Mouse (Mus musculus): ENCODE results near the gene Ccdc12. TPM values are rescaled to one million over a fixed set of nuclear protein-coding genes. Genes with fewer than 3 reads are reported as not detected.

Ccdc12 gene
- total RNA-seq, 2 experiments from 2014 or later = 14.0 to 20.8 TPM

- ATAC-seq (replicated peaks; ENCODE audit: low FRiP score, poor library complexity, severe bottlenecking) = no peak
Observed at GRCm38 (mm10) chr9:110643787-110644186, 12.5 kb upstream of the Ccdc12 start.

DNA sequence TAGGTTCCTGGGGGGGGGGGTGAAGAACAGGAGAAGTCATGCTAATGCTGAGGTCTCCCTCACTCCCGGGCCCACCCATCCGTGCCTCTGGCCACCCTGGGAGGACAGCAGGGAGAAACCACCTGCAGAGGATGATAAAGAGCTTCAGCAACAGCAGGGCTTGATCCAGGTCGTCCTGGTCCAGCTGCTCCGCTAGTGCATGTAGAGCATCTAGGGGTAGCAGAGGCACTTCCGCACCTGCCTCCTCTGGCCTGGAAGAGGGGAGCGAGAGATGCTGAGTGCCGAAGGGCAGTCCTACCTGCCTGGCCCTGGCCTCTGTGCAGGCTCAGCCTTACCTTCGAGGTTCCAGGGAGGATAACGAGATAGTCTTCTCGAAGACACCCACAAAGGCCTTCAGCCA, 12.0 kb upstream of the Ccdc12 start:
- ATAC-seq (replicated peaks; ENCODE audit: low FRiP score, poor library complexity, severe bottlenecking) = no peak

DNA sequence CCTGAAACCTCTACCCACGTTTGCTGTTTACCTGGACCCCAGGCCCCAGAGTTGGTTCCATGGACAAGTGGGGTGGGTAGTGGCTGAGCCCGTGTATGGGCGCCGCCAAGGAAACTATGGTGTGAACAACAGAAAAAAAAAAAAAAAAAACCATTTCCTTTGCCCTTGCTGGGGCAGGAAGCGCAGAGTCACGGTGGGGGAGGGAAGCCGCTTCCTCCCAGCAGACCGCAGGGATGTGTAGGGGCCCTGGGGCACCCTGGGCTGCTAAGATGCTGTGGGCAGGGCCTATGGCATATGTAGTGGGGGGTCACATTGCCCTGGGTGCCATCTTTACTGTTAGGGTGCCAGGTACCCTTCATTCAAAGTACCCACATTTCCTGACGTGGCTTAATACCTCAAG, 11.1 kb upstream of the Ccdc12 start:
- ATAC-seq (replicated peaks; ENCODE audit: low FRiP score, poor library complexity, severe bottlenecking) = no peak

- no peak for ATAC-seq (replicated peaks; ENCODE audit: low FRiP score, poor library complexity, severe bottlenecking)
Observed at GRCm38 (mm10) chr9:110649775-110650174, 6.5 kb upstream of the Ccdc12 start.

DNA sequence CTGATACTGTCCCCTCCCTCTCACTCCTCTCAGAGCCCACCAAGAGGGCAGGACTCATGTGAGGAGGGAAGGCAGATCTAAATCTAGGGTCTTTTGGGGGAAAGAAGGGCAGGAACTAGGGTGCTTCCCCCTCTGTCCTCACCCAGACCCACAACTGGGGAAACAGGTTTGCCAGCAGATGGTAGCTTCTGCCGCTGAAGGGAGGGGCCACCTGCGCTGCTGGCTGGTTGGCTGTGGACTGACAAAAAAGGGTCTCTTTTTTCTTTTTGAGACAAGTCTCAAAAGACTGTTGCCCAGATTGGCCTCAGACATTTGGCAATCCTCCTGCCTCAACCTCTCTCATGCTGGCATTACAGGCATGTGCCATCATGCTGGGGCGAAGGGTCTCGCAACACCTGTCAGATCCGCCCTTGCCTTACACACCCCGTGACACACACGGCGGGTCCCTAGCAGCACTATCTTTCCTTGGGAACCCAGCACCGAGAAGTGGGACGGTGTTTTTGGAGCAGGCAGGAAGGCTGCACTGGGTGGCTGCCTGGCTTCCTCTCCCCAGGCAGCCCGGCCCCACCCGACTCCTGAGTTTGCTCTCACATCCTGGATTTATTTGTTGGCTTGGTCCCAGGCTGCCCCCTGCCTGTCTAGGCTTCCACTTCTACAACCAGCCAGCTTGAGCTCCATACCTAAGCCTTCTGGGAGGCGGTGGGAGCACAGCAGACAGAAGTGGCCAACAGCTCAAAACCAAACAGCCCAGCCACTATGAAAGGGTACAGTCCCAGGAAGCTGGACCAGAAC, 4.2 kb upstream of the Ccdc12 start:
- ATAC-seq (replicated peaks; ENCODE audit: low FRiP score, poor library complexity, severe bottlenecking) = no peak

DNA sequence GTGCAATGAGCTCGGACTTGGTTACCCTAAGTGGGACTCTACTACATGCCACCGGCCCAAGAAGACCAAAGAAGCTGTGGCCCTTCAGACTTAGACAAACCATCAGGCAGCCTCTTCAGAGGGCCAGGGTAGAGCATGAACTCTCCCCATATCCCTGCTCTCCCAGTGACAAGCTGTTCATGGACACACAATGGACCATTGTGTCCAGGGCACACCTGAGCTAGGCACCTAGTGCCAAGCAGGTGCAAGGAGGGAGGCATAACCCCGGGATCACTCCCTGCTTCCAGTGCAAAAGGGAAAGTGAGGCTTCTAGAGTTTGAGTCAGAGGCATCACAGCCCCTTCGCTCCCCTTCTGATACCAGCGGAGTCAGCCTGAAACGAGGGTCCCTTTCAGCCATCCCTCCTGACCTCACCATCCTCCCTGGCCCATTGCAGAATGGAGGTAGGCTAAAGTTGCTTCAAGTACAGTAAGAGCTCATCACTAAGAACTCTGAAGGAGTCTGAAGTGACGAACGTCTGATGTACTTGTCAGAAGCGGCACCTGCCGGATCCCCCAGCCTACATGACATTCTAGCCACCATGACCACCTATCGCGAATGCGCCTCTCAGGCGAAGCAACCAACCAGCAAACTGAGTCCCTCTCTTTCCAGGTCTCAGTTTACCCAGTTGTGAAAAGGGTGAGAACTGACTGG, 3.2 kb upstream of the Ccdc12 start:
- ATAC-seq (replicated peaks; ENCODE audit: low FRiP score, poor library complexity, severe bottlenecking) = no peak

DNA sequence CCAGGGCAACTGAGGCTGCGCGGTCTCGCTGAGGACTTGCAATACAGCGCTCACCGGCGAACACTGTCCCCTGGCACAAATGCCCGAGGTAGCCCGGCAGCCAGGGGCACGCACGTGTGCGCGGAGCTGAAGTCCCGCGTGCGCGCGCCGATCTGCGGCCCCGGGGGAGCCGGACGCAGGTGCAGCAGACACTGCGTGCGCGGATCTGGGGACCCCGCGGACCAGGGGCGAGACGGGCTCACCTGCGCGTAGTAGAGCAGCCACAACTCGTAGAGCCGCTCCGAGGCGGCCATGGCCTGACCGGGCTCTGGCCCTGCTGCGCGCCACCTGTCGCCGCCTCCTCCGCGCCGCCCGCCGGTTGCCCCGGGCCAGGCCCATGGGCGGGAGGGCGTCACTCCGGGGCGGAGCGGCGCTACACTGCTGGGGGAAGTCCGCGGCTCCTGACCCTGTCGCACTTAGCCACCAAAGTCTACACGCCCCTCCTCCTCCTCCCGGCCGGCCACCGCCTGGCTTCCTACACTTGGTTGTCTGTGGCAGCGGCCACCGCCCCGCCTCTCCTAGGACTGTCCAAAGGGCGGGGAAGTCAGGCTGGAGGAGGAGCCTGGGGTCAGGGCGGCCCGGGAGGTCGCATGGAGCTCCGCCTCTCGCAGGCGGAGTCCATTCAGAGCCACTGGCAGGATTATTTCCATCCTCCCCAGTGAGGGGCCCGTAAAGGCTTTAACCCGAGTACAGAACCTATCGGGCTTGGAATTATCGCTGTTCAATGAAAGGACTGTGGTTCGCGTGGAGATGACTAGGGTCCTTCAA, 2.4 kb upstream of the Ccdc12 start, which contains the start of gene Nbeal2:
Nbeal2 (minus strand) TSS at position 507 of the 807 bp plus-strand sequence.
- peak; percentile 76 for ATAC-seq (replicated peaks; ENCODE audit: low FRiP score, poor library complexity, severe bottlenecking)

- ATAC-seq (replicated peaks; ENCODE audit: low FRiP score, poor library complexity, severe bottlenecking) = no peak
Observed at GRCm38 (mm10) chr9:110654726-110655650, 1.3 kb upstream of the Ccdc12 start.

GRCm38 (mm10) chr9:110655651-110656007, 674 bp upstream of the Ccdc12 start:
- no peak for ATAC-seq (replicated peaks; ENCODE audit: low FRiP score, poor library complexity, severe bottlenecking)

GRCm38 (mm10) chr9:110657474-110658078, 1.3 kb downstream of the Ccdc12 start:
- ATAC-seq (replicated peaks; ENCODE audit: low FRiP score, poor library complexity, severe bottlenecking) = 0 out of 2 replicates have a peak, but pooled peaks have one; percentile 2

- ATAC-seq (replicated peaks; ENCODE audit: low FRiP score, poor library complexity, severe bottlenecking) = no peak
Observed at GRCm38 (mm10) chr9:110659521-110659920, 3.2 kb downstream of the Ccdc12 start.

- ATAC-seq (replicated peaks; ENCODE audit: low FRiP score, poor library complexity, severe bottlenecking) = no peak
Observed at GRCm38 (mm10) chr9:110660208-110660607, 3.9 kb downstream of the Ccdc12 start.

GRCm38 (mm10) chr9:110660856-110661612, 4.7 kb downstream of the Ccdc12 start:
- ATAC-seq (replicated peaks; ENCODE audit: low FRiP score, poor library complexity, severe bottlenecking) = no peak

- ATAC-seq (replicated peaks; ENCODE audit: low FRiP score, poor library complexity, severe bottlenecking) = no peak
Observed at GRCm38 (mm10) chr9:110662844-110663243, 6.5 kb downstream of the Ccdc12 start.

- ATAC-seq (replicated peaks; ENCODE audit: low FRiP score, poor library complexity, severe bottlenecking) = peak; percentile 96
Observed at GRCm38 (mm10) chr9:110665912-110666311, 9.6 kb downstream of the Ccdc12 start.

GRCm38 (mm10) chr9:110666374-110666773, 10.1 kb downstream of the Ccdc12 start:
- 0 out of 2 replicates have a peak, but pooled peaks have one; percentile 9 for ATAC-seq (replicated peaks; ENCODE audit: low FRiP score, poor library complexity, severe bottlenecking)

- no peak for ATAC-seq (replicated peaks; ENCODE audit: low FRiP score, poor library complexity, severe bottlenecking)
Observed at GRCm38 (mm10) chr9:110667219-110667836, 11.0 kb downstream of the Ccdc12 start.
